Mouse (Mus musculus) brain, embryonic 14.5 days (tissue): ENCODE results near the gene Dixdc1. TPM values are rescaled to one million over a fixed set of nuclear protein-coding genes. Genes with fewer than 3 reads are reported as not detected.

Source experiments
- DNase-seq: peaks from one replicate; pipeline ENCODE4 v3.0.0-alpha.2; 2011; ENCODE audit warnings: low read depth
- CTCF ChIP-seq: fragments of 200-500 bp; IDR thresholded peaks from 2 replicates; pipeline ENCODE4 v1.5.1; 2012; ENCODE audit warnings: inconsistent platforms, mild to moderate bottlenecking, moderate library complexity, borderline replicate concordance; ENCODE audit not compliant: insufficient read depth, insufficient read length; ENCODE audit errors: extremely low read depth
- POLR2A ChIP-seq: fragments of 200-500 bp; IDR thresholded peaks from 2 replicates; pipeline ENCODE4 v1.6.1; 2012; ENCODE audit warnings: mild to moderate bottlenecking, inconsistent platforms, borderline replicate concordance; ENCODE audit not compliant: poor library complexity, insufficient read depth, insufficient read length, severe bottlenecking; ENCODE audit errors: extremely low read depth
- polyA plus RNA-seq: library from polyadenylated mRNA; depleted of rRNA; stranded (reverse); fragments of >200 nt; gene quantifications from 2 replicates; pipeline ENCODE4 v1.2.3, GENCODE M21; 2012; rRNA removed

The Dixdc1 gene
- polyA plus RNA-seq, 1 experiment, result 40.6 TPM

DNA sequence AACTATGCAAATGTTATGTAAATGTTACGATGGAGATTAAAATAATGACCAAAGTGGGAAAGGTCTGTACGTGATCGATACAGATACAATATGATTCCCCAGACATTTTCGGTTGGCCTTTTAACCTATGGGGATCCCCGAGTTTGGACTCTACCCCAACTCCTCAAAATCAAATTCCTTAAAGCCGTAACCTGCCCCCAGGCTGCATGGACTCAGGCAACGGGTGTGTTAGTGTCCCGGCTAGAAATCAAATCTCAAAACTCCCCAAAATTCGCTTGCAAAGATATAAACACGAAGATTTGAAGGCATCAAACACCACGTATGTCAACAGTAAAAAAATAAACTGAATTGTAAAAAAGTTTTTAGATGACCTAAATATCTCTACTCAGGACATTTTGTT, 123.2 kb downstream of the Dixdc1 start:
- TF ChIP-seq POLR2A, result no peak
- TF ChIP-seq CTCF, result no peak
- DNase-seq, result no peak

Other genes with a start within 250 kb of the Dixdc1 start
- 0.38 and 0.51 TPM in 2 replicates for gene Plet1, start 245.0 kb downstream of the Dixdc1 start, polyA plus RNA-seq
- gene Pts, start 210.8 kb downstream of the Dixdc1 start, polyA plus RNA-seq, result 73.9 and 77.3 TPM in 2 replicates
- gene Il18, start 184.7 kb downstream of the Dixdc1 start, polyA plus RNA-seq, result 13.0 and 13.2 TPM in 2 replicates
- 0.26 and 0.37 TPM in 2 replicates for gene Bco2, start 184.3 kb downstream of the Dixdc1 start, polyA plus RNA-seq
- not detected in 2 replicates for gene Tex12, start 178.2 kb downstream of the Dixdc1 start, polyA plus RNA-seq
- gene Sdhd, start 135.7 kb downstream of the Dixdc1 start, polyA plus RNA-seq, result 141 and 178 TPM in 2 replicates
- gene Timm8b, start 135.6 kb downstream of the Dixdc1 start, polyA plus RNA-seq, result 302 and 372 TPM in 2 replicates
- gene Pih1d2, start 122.2 kb downstream of the Dixdc1 start, polyA plus RNA-seq, result 4.6 and 5.1 TPM in 2 replicates
- 18.4 and 21.5 TPM in 2 replicates for gene Nkapd1, start 122.1 kb downstream of the Dixdc1 start, polyA plus RNA-seq
- gene Dlat, start 79.7 kb downstream of the Dixdc1 start, polyA plus RNA-seq, result 25.4 and 32.9 TPM in 2 replicates
- 1.2 and 1.7 TPM in 2 replicates for gene 2310030G06Rik, start 7.0 kb upstream of the Dixdc1 start, polyA plus RNA-seq
- gene Cryab, start 11.8 kb upstream of the Dixdc1 start, polyA plus RNA-seq, result 5.7 and 6.1 TPM in 2 replicates
- gene Hspb2, start 12.8 kb upstream of the Dixdc1 start, polyA plus RNA-seq, result 1.3 and 1.8 TPM in 2 replicates
- gene Fdxacb1, start 28.7 kb upstream of the Dixdc1 start, polyA plus RNA-seq, result 8.0 and 8.3 TPM in 2 replicates
- 52.4 and 53.9 TPM in 2 replicates for gene Alg9, start 35.5 kb upstream of the Dixdc1 start, polyA plus RNA-seq
- gene 1110032A03Rik, start 36.0 kb upstream of the Dixdc1 start, polyA plus RNA-seq, result 46.5 and 50.1 TPM in 2 replicates
- gene Ppp2r1b, start 105.8 kb upstream of the Dixdc1 start, polyA plus RNA-seq, result 32.2 and 38.5 TPM in 2 replicates